Mouse (Mus musculus): ENCODE measurements around the gene Metrn.
A peak's percentile ranks its signal among the peaks of the same experiment; 100 is the strongest.

Gene Metrn

GRCm38 (mm10) chr17:25806507-25806906 lies 9.6 kb upstream of the Metrn start:
- no peak for DNase-seq

GRCm38 (mm10) chr17:25802825-25803517 lies 6.0 kb upstream of the Metrn start:
- peak; percentile 96 for DNase-seq

GRCm38 (mm10) chr17:25801029-25801428 lies 4.1 kb upstream of the Metrn start:
- DNase-seq: peak; percentile 91

GRCm38 (mm10) chr17:25796211-25796771 lies 645 bp downstream of the Metrn start:
- no peak for DNase-seq

GRCm38 (mm10) chr17:25795609-25796092 lies 1.3 kb downstream of the Metrn start, which contains the start of gene AC134908.4:
Gene AC134908.4 (minus strand): TSS chr17:25795659.
- DNase-seq: peak; percentile 92

- no peak for DNase-seq
These were observed 1.9 kb downstream of the Metrn start for GRCm38 (mm10) chr17:25794998-25795397.

GRCm38 (mm10) chr17:25794197-25794596 lies 2.7 kb downstream of the Metrn start:
- peak; percentile 62 for DNase-seq

- DNase-seq: peak; percentile 92
These were observed 4.3 kb downstream of the Metrn start, which contains the start of gene Fam173a for GRCm38 (mm10) chr17:25792615-25793014. Gene Fam173a (minus strand): TSS chr17:25792901.

- peak; percentile 93 for DNase-seq
These were observed 5.0 kb downstream of the Metrn start for GRCm38 (mm10) chr17:25791843-25792527.

- peak; percentile 41 for DNase-seq
These were observed 5.6 kb downstream of the Metrn start for GRCm38 (mm10) chr17:25791320-25791842.

- DNase-seq: no peak
These were observed 10.0 kb downstream of the Metrn start for GRCm38 (mm10) chr17:25786781-25787504.

- DNase-seq: no peak
These were observed 10.7 kb downstream of the Metrn start, which contains the start of gene Ccdc78 for GRCm38 (mm10) chr17:25786280-25786679. Gene Ccdc78 (plus strand): TSS chr17:25786580.

- DNase-seq: peak; percentile 96
These were observed 11.6 kb downstream of the Metrn start, which contains the start of gene Haghl for GRCm38 (mm10) chr17:25785281-25785745. Gene Haghl (minus strand): TSS chr17:25785673.

- no peak for DNase-seq
These were observed 12.9 kb downstream of the Metrn start for GRCm38 (mm10) chr17:25783861-25784574.

- DNase-seq: no peak
These were observed 13.8 kb downstream of the Metrn start for GRCm38 (mm10) chr17:25783086-25783485.

GRCm38 (mm10) chr17:25781339-25781738 lies 15.6 kb downstream of the Metrn start:
- no peak for DNase-seq

GRCm38 (mm10) chr17:25777948-25778347 lies 19.0 kb downstream of the Metrn start:
- no peak for DNase-seq

GRCm38 (mm10) chr17:25775318-25776062 lies 21.4 kb downstream of the Metrn start:
- DNase-seq: no peak

GRCm38 (mm10) chr17:25773549-25774120 lies 23.3 kb downstream of the Metrn start, which contains the start of gene Narfl:
Gene Narfl (plus strand): TSS chr17:25773776.
- DNase-seq: peak; percentile 98

GRCm38 (mm10) chr17:25769331-25769730 lies 27.6 kb downstream of the Metrn start:
- no peak for DNase-seq
